Mouse (Mus musculus): ENCODE measurements around the gene St5. TPM values are rescaled to one million over a fixed set of nuclear protein-coding genes. Genes with fewer than 3 reads are reported as not detected.

The St5 gene
- polyA plus RNA-seq, 1 experiment = 28.6 TPM

DNA sequence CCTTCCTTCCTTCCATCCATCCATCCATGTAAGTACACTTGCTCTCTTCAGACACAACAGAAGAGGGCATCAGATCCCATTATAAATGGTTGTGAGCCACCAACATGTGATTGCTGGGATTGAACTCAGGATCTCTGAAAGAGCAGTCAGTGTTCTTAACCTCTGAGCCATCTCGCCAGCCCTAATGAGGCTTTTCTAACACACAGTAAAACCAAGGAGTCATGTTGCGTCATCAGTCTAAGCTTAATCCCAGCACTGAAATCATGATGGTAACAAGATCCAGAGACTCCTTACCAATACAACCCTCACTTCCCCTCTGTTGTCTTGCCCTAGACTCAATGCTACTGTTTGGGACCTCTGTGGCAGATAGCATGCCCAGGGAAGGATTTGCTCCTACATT, 157.2 kb downstream of the St5 start:
- Histone ChIP-seq H3ac (ENCODE audit: control insufficient read depth, insufficient read length, low read depth) (no peak overlapping the region), H3K79me3 (ENCODE audit: low read depth) (no peaks in the 10 kb centered on the region), H3K36me3 (ENCODE audit: control insufficient read depth, insufficient read depth) (peaks cover 45% of the 10 kb centered on the region), H3K27me3 (ENCODE audit: control insufficient read depth, insufficient read depth, insufficient read length) (no peaks in the 10 kb centered on the region), H3K4me3 (ENCODE audit: insufficient read depth, poor library complexity, severe bottlenecking) (no peak overlapping the region), H3K79me2 (ENCODE audit: control insufficient read depth, insufficient read depth) (no peaks in the 10 kb centered on the region)
- TF ChIP-seq CEBPB (IDR thresholded peaks at IDR 0.05; ENCODE audit: low read depth) (peak; percentile 85), CTCF (IDR thresholded peaks at IDR 0.05; ENCODE audit: control insufficient read depth, insufficient read depth, insufficient read length) (no peak)

DNA sequence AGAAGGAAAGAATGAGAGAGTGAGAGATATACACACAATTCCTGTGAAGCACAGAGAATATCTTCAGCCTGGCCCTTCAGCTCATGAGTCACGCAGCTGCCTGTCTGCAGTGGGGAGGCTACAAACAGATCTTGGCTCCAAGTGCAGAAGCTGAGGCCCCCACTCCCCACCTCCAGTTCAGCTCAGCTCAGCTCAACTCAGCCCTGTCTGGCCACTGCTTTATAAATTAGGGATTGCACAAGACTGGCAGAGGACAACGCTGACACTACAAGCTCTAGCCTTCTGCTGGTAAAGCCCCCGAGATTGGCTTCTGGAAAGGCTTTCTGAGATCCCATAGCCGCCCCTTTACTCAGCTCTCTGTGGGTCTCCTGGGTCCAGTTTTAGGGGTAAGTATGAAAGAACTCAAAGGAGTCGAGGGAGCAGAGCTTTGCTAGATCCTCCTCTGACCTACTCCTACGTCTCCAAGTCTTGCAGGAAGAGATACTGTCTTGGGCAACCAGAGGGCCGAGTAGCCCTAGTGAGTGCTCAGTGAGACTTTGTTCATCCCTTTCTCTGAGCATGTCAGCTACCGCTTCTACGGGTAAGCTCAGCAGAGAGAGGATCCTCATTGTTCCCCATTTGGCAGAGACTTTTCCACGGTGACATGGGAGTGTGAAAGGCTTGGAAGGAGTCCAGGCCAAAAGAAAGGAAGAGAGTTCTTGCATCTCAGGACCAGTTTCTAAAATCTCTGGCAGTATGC, 158.0 kb downstream of the St5 start:
- no peaks in the 10 kb centered on the region for H3K79me2 ChIP-seq (ENCODE audit: control insufficient read depth, insufficient read depth)
- H3K27me3 ChIP-seq (ENCODE audit: control insufficient read depth, insufficient read depth, insufficient read length) = no peaks in the 10 kb centered on the region
- peak overlapping the region; percentile 39 for H3ac ChIP-seq (ENCODE audit: control insufficient read depth, insufficient read length, low read depth)
- no peak overlapping the region for H3K4me3 ChIP-seq (ENCODE audit: insufficient read depth, poor library complexity, severe bottlenecking)
- TF ChIP-seq MAX (IDR thresholded peaks at IDR 0.05) = no peak
- TF ChIP-seq CEBPB (IDR thresholded peaks at IDR 0.05; ENCODE audit: low read depth) = peak; percentile 75
- H3K36me3 ChIP-seq (ENCODE audit: control insufficient read depth, insufficient read depth) = peaks cover 51% of the 10 kb centered on the region
- H3K79me3 ChIP-seq (ENCODE audit: low read depth) = no peaks in the 10 kb centered on the region

DNA sequence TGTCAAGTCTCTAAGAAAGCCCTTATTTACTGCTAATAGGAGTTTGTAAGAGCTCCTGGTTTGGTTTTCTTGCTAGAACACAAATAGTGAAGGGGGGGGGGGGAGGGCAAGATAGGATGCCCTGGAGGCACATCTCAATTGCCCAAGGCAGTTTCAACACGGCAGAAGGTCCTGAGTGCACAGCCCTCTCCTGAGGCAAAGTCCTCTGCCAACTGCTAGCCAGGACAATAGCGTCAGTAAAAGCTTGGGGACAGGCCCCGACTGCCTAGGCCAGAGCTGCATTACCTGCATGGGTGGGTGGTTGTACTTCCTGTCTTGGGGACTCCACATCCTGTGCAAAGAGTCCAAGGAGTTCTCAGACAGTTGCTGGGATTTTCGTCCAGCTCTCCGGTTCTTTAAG, 158.6 kb downstream of the St5 start:
- Histone ChIP-seq H3K79me3 (ENCODE audit: low read depth) (no peaks in the 10 kb centered on the region), H3K79me2 (ENCODE audit: control insufficient read depth, insufficient read depth) (no peaks in the 10 kb centered on the region), H3K36me3 (ENCODE audit: control insufficient read depth, insufficient read depth) (peaks cover 49% of the 10 kb centered on the region), H3K4me3 (ENCODE audit: insufficient read depth, poor library complexity, severe bottlenecking) (no peak overlapping the region), H3K27me3 (ENCODE audit: control insufficient read depth, insufficient read depth, insufficient read length) (no peaks in the 10 kb centered on the region), H3ac (ENCODE audit: control insufficient read depth, insufficient read length, low read depth) (no peak overlapping the region)
- TF ChIP-seq USF1 (IDR thresholded peaks at IDR 0.05; ENCODE audit: low read depth) (no peak), FOSL1 (IDR thresholded peaks at IDR 0.05; ENCODE audit: insufficient read depth, low read length, poor library complexity, severe bottlenecking) (no peak), CTCF (IDR thresholded peaks at IDR 0.05; ENCODE audit: control insufficient read depth, insufficient read depth, insufficient read length) (no peak), MYOG (IDR thresholded peaks at IDR 0.05; ENCODE audit: control insufficient read depth, extremely low read depth, insufficient read length) (no peak), MAX (IDR thresholded peaks at IDR 0.05) (no peak), CEBPB (IDR thresholded peaks at IDR 0.05; ENCODE audit: low read depth) (no peak), MYOD1 (IDR thresholded peaks at IDR 0.05; ENCODE audit: control insufficient read depth, insufficient read length, low read depth) (no peak)

DNA sequence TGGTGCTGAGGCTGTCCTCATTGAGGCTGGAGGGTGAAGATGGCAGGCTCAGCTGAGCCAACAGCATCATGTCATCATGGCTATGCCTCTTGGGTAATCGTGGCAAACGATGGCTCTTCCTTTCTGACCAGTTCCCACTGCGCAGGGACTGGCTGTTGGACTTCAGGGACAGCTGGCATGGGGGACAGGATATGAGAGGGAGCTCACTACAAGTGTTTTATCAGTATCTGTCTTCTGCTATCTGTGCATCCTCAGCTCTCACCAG, 161.1 kb downstream of the St5 start:
- H3K4me3 ChIP-seq (ENCODE audit: insufficient read depth, poor library complexity, severe bottlenecking) = no peak overlapping the region
- no peaks in the 10 kb centered on the region for H3K27me3 ChIP-seq (ENCODE audit: control insufficient read depth, insufficient read depth, insufficient read length)
- no peaks in the 10 kb centered on the region for H3K79me2 ChIP-seq (ENCODE audit: control insufficient read depth, insufficient read depth)
- no peaks in the 10 kb centered on the region for H3K79me3 ChIP-seq (ENCODE audit: low read depth)
- H3K36me3 ChIP-seq (ENCODE audit: control insufficient read depth, insufficient read depth) = peaks cover 64% of the 10 kb centered on the region
- TF ChIP-seq MYOG (IDR thresholded peaks at IDR 0.05; ENCODE audit: control insufficient read depth, extremely low read depth, insufficient read length) = no peak
- no peak for TF ChIP-seq MAX (IDR thresholded peaks at IDR 0.05)
- no peak for TF ChIP-seq FOSL1 (IDR thresholded peaks at IDR 0.05; ENCODE audit: insufficient read depth, low read length, poor library complexity, severe bottlenecking)
- no peak for TF ChIP-seq MYOD1 (IDR thresholded peaks at IDR 0.05; ENCODE audit: control insufficient read depth, insufficient read length, low read depth)
- TF ChIP-seq CTCF (IDR thresholded peaks at IDR 0.05; ENCODE audit: control insufficient read depth, insufficient read depth, insufficient read length) = no peak
- TF ChIP-seq CEBPB (IDR thresholded peaks at IDR 0.05; ENCODE audit: low read depth) = no peak
- TF ChIP-seq USF1 (IDR thresholded peaks at IDR 0.05; ENCODE audit: low read depth) = no peak
- no peak overlapping the region for H3ac ChIP-seq (ENCODE audit: control insufficient read depth, insufficient read length, low read depth)

DNA sequence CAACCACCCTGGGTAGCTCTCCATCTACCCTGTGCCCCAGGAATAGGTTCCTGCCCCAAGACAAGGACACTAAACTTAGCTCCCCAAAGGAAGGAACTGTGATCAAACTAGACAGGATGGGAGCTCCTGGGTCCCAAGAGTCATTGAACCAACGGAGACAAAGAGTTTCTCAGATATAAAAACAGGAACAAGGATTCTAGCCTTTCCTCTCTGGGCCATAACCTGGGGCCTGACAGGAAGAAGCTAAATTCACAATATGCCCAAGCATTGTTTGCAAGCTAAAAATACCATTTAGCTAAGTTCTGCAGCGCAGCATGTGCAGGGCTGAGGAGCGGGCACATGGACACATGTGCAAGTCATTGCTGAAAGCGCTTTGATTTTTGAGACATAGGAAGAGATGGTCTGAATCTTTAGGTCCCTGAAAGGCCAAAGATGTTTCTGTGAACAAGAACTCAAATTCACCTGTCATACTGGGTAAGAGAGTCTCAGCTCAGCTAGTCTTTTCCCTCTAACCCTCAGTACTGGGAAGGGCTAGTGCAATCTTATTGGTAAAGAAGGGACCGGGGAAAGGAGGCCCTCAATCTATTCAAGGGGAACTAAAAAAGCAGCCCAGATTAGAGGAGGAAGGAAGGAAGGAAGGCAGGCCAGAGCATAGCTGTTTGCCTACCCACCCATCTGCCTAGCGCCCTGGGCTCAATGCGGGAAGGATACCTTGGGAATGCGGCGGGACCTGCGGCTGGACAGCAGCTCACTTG, 161.6 kb downstream of the St5 start:
- Histone ChIP-seq H3K79me3 (ENCODE audit: low read depth) (no peaks in the 10 kb centered on the region), H3K36me3 (ENCODE audit: control insufficient read depth, insufficient read depth) (peaks cover 64% of the 10 kb centered on the region), H3K4me3 (ENCODE audit: insufficient read depth, poor library complexity, severe bottlenecking) (no peak overlapping the region), H3K27me3 (ENCODE audit: control insufficient read depth, insufficient read depth, insufficient read length) (no peaks in the 10 kb centered on the region), H3K79me2 (ENCODE audit: control insufficient read depth, insufficient read depth) (no peaks in the 10 kb centered on the region), H3ac (ENCODE audit: control insufficient read depth, insufficient read length, low read depth) (no peak overlapping the region)
- TF ChIP-seq USF1 (IDR thresholded peaks at IDR 0.05; ENCODE audit: low read depth) (no peak), CEBPB (IDR thresholded peaks at IDR 0.05; ENCODE audit: low read depth) (no peak), MAX (IDR thresholded peaks at IDR 0.05) (no peak), CTCF (IDR thresholded peaks at IDR 0.05; ENCODE audit: control insufficient read depth, insufficient read depth, insufficient read length) (no peak), MYOD1 (IDR thresholded peaks at IDR 0.05; ENCODE audit: control insufficient read depth, insufficient read length, low read depth) (no peak), MYOG (IDR thresholded peaks at IDR 0.05; ENCODE audit: control insufficient read depth, extremely low read depth, insufficient read length) (no peak), FOSL1 (IDR thresholded peaks at IDR 0.05; ENCODE audit: insufficient read depth, low read length, poor library complexity, severe bottlenecking) (no peak)

DNA sequence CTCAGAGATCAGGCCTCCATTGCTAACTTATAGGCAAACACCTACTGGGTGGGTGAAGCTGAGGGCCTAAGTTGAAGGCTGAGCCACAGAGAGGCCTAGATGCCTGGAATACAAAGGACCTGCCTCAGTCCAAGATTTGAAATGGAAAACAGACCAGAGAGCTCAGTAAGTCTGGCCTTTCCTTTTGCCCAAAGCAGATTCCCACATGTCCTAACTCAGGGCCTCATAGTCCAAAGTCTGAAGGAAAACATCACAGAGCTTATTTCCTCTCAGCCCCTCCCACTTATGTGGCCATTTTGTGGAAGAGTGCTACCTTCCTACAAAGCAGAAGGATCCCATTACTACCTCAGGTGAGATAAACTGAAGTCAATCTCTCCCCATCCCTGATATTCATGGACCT, 162.5 kb downstream of the St5 start:
- Histone ChIP-seq H3K79me2 (ENCODE audit: control insufficient read depth, insufficient read depth) (no peaks in the 10 kb centered on the region), H3ac (ENCODE audit: control insufficient read depth, insufficient read length, low read depth) (no peak overlapping the region), H3K79me3 (ENCODE audit: low read depth) (no peaks in the 10 kb centered on the region), H3K4me3 (ENCODE audit: insufficient read depth, poor library complexity, severe bottlenecking) (no peak overlapping the region), H3K27me3 (ENCODE audit: control insufficient read depth, insufficient read depth, insufficient read length) (no peaks in the 10 kb centered on the region), H3K36me3 (ENCODE audit: control insufficient read depth, insufficient read depth) (peaks cover 67% of the 10 kb centered on the region)
- TF ChIP-seq CTCF (IDR thresholded peaks at IDR 0.05; ENCODE audit: control insufficient read depth, insufficient read depth, insufficient read length) (no peak), USF1 (IDR thresholded peaks at IDR 0.05; ENCODE audit: low read depth) (no peak), MYOG (IDR thresholded peaks at IDR 0.05; ENCODE audit: control insufficient read depth, extremely low read depth, insufficient read length) (no peak), FOSL1 (IDR thresholded peaks at IDR 0.05; ENCODE audit: insufficient read depth, low read length, poor library complexity, severe bottlenecking) (no peak), MYOD1 (IDR thresholded peaks at IDR 0.05; ENCODE audit: control insufficient read depth, insufficient read length, low read depth) (no peak), CEBPB (IDR thresholded peaks at IDR 0.05; ENCODE audit: low read depth) (no peak), MAX (IDR thresholded peaks at IDR 0.05) (no peak)
